Mouse (Mus musculus) testis, adult 2 months (tissue): ENCODE results near the gene Ager.

Experiments
- CTCF ChIP-seq: fragments of 200-500 bp; IDR thresholded peaks from 2 replicates; pipeline ENCODE4 v1.5.1; 2012; ENCODE audit warnings: low read depth, mild to moderate bottlenecking, inconsistent platforms, low read length, moderate library complexity; ENCODE audit not compliant: control insufficient read depth, insufficient read depth, insufficient replicate concordance
- POLR2A ChIP-seq: fragments of 200-500 bp; IDR thresholded peaks from 2 replicates; pipeline ENCODE4 v1.6.1; 2012; ENCODE audit warnings: low read depth, mild to moderate bottlenecking, inconsistent platforms, low read length, moderate library complexity; ENCODE audit not compliant: control insufficient read depth

GRCm38 (mm10) chr17:34597566-34598095 is at the start of gene Ager:
- no peak for TF ChIP-seq POLR2A
- no peak for TF ChIP-seq CTCF
